Mouse (Mus musculus) hindbrain, embryonic 14.5 days (tissue): ENCODE data around the gene Ino80b. TPM values are rescaled to one million over a fixed set of nuclear protein-coding genes. Genes with fewer than 3 reads are reported as not detected.

Source experiments
- ATAC-seq: fragments of 200-750 bp; cut with Nextera tagmentation; 2 replicates; pipeline ENCODE4 v1.8.0; 2017; ENCODE audit warnings: moderate number of reproducible peaks, mild to moderate bottlenecking, moderate TSS enrichment, moderate library complexity; ENCODE audit not compliant: low FRiP score
- DNase-seq: peaks from one replicate; pipeline ENCODE4 v3.0.0-alpha.2; 2015; ENCODE audit warnings: low spot score
- H3K27ac ChIP-seq: fragments of 300-500 bp; sonication (generic); 2 replicates; pipeline ENCODE4 v1.5.1; 2014; ENCODE audit warnings: mild to moderate bottlenecking, moderate library complexity
- H3K27me3 ChIP-seq: fragments of 300-500 bp; sonication (generic); 2 replicates; pipeline ENCODE4 v1.6.1; 2014; ENCODE audit warnings: mild to moderate bottlenecking, low read length, mixed read lengths; ENCODE audit not compliant: control insufficient read depth, insufficient read depth
- H3K36me3 ChIP-seq: fragments of 300-500 bp; sonication (generic); replicated peaks from 2 replicates; pipeline ENCODE4 v1.6.1; 2014; ENCODE audit not compliant: control insufficient read depth, insufficient read depth
- H3K4me1 ChIP-seq: fragments of 300-500 bp; sonication (generic); replicated peaks from 2 replicates; pipeline ENCODE4 v1.6.1; 2014; ENCODE audit warnings: antibody characterized with exemption, low read length, mixed read lengths; ENCODE audit not compliant: control insufficient read depth, insufficient read depth
- H3K4me2 ChIP-seq: fragments of 300-500 bp; sonication (generic); replicated peaks from 2 replicates; pipeline ENCODE4 v1.6.1; 2014; ENCODE audit warnings: mild to moderate bottlenecking, moderate library complexity
- H3K4me3 ChIP-seq: fragments of 300-500 bp; sonication (generic); replicated peaks from 2 replicates; pipeline ENCODE4 v1.5.1; 2014; ENCODE audit warnings: mild to moderate bottlenecking, low read length
- H3K9ac ChIP-seq: fragments of 300-500 bp; sonication (generic); 2 replicates; pipeline ENCODE4 v1.6.1; 2014
- H3K9me3 ChIP-seq: fragments of 300-500 bp; sonication (generic); 2 replicates; pipeline ENCODE4 v1.6.1; 2016; ENCODE audit warnings: low read length; ENCODE audit not compliant: control insufficient read depth
- WGBS: fragments of 180-500 bp; shearing (Covaris S2); extraction: QIAGEN DNeasy Blood & Tissue Kit; methylation state at CpG from one replicate; pipeline ENCODE4 v1.1.7; 2014; 5-methylcytosine and 5-hydroxymethylcytosine counted together
- polyA plus RNA-seq: library from polyadenylated mRNA; unstranded; fragments of >200 nt; fragmentation: Nextera tagmentation; extraction: Ambion mirVana; gene quantifications from 2 replicates; pipeline ENCODE4 v1.2.1, GENCODE M21; 2014

Gene Ino80b
- polyA plus RNA-seq, 1 experiment from 2014 or later, result 15.4 TPM

GRCm38 (mm10) chr6:83103130-83103650 is 22.0 kb downstream of the Ino80b start:
- Histone ChIP-seq H3K27ac (no peak overlapping the region), H3K9ac (peak overlapping the region; percentile 75), H3K9me3 (no peaks in the 10 kb centered on the region), H3K4me1 (peaks cover 18% of the 10 kb centered on the region), H3K4me3 (peak overlapping the region; percentile 53), H3K27me3 (no peaks in the 10 kb centered on the region), H3K36me3 (peaks cover 18% of the 10 kb centered on the region), H3K4me2 (peak overlapping the region; percentile 95)
- 51% methylated on average over 11 of the region's 11 CpGs for WGBS
- ATAC-seq (no peak), DNase-seq (no peak)

GRCm38 (mm10) chr6:83101688-83102556 is 23.3 kb downstream of the Ino80b start:
- Histone ChIP-seq H3K9ac (peak overlapping the region; percentile 75), H3K27ac (peak overlapping the region; percentile 63), H3K9me3 (no peaks in the 10 kb centered on the region), H3K4me3 (peak overlapping the region; percentile 53), H3K4me1 (peaks cover 12% of the 10 kb centered on the region), H3K36me3 (peaks cover 7% of the 10 kb centered on the region), H3K27me3 (no peaks in the 10 kb centered on the region), H3K4me2 (peak overlapping the region; percentile 95)
- DNase-seq (peak; percentile 58), ATAC-seq (peak; percentile 79)
- WGBS, result under 1% methylated on average over 73 of the region's 74 CpGs

GRCm38 (mm10) chr6:83101316-83101687 is 23.9 kb downstream of the Ino80b start, which contains the start of the genes Ccdc142 and Gm42688:
Gene Ccdc142 (plus strand): TSS chr6:83101601.
Gene Gm42688 (plus strand): TSS chr6:83101617.
- ATAC-seq, result peak; percentile 88
- Histone ChIP-seq H3K27ac (peak within 1 kb of the TSS; percentile 63), H3K4me1 (peaks cover 12% of the 10 kb centered on the region), H3K4me2 (peak within 1 kb of the TSS; percentile 95), H3K9me3 (no peaks in the 10 kb centered on the region), H3K9ac (peak within 1 kb of the TSS; percentile 75), H3K4me3 (peak within 1 kb of the TSS; percentile 53), H3K27me3 (no peaks in the 10 kb centered on the region), H3K36me3 (peaks cover 3% of the 10 kb centered on the region; the same call in 1 of the 2 replicates)
- peak; percentile 85 for DNase-seq
- whole genome bisulfite sequencing, result under 1% methylated on average over 25 of the region's 25 CpGs

- Histone ChIP-seq H3K9ac (no peak overlapping the region), H3K4me2 (no peak overlapping the region), H3K9me3 (no peaks in the 10 kb centered on the region), H3K27me3 (no peaks in the 10 kb centered on the region), H3K4me1 (peaks cover 11% of the 10 kb centered on the region), H3K27ac (no peak overlapping the region), H3K4me3 (no peak overlapping the region), H3K36me3 (no peaks in the 10 kb centered on the region)
- ATAC-seq (no peak), DNase-seq (no peak)
- WGBS, result 59% methylated on average over 2 of the region's 2 CpGs
Observed at GRCm38 (mm10) chr6:83098411-83098810, 26.8 kb downstream of the Ino80b start.

- ATAC-seq, result no peak
- no peak overlapping the region for H3K27ac ChIP-seq
- 49% methylated on average over 6 of the region's 6 CpGs for WGBS
- no peak for DNase-seq
- no peak overlapping the region for H3K4me3 ChIP-seq
- no peak overlapping the region for H3K4me2 ChIP-seq
- H3K36me3 ChIP-seq, result no peaks in the 10 kb centered on the region
- H3K4me1 ChIP-seq, result no peaks in the 10 kb centered on the region
- no peaks in the 10 kb centered on the region for H3K9me3 ChIP-seq
- H3K27me3 ChIP-seq, result peaks cover 8% of the 10 kb centered on the region; the same call in 1 of the 2 replicates
- no peak overlapping the region for H3K9ac ChIP-seq
Observed at GRCm38 (mm10) chr6:83095968-83096367, 29.3 kb downstream of the Ino80b start.

GRCm38 (mm10) chr6:83092416-83093127 is 32.7 kb downstream of the Ino80b start:
- no peaks in the 10 kb centered on the region for H3K4me1 ChIP-seq
- ATAC-seq, result no peak
- DNase-seq, result no peak
- H3K9me3 ChIP-seq, result no peaks in the 10 kb centered on the region
- H3K4me3 ChIP-seq, result no peak overlapping the region
- no peaks in the 10 kb centered on the region for H3K36me3 ChIP-seq
- H3K9ac ChIP-seq, result no peak overlapping the region
- WGBS, result 36% methylated on average over 6 of the region's 6 CpGs
- no peak overlapping the region for H3K27ac ChIP-seq
- H3K4me2 ChIP-seq, result no peak overlapping the region
- H3K27me3 ChIP-seq, result peaks cover 40% of the 10 kb centered on the region

GRCm38 (mm10) chr6:83087926-83088260 is 37.3 kb downstream of the Ino80b start:
- Histone ChIP-seq H3K9me3 (no peaks in the 10 kb centered on the region), H3K27me3 (peaks cover 84% of the 10 kb centered on the region), H3K4me1 (no peaks in the 10 kb centered on the region), H3K36me3 (no peaks in the 10 kb centered on the region), H3K4me2 (no peak overlapping the region), H3K4me3 (no peak overlapping the region), H3K27ac (no peak overlapping the region), H3K9ac (no peak overlapping the region)
- no peak for DNase-seq
- 4% methylated on average over 9 of the region's 9 CpGs for WGBS
- ATAC-seq, result no peak

- Histone ChIP-seq H3K36me3 (peaks cover 2% of the 10 kb centered on the region; the same call in 1 of the 2 replicates), H3K4me3 (no peak overlapping the region), H3K4me2 (peak overlapping the region; percentile 31), H3K4me1 (no peaks in the 10 kb centered on the region), H3K27me3 (peaks cover 84% of the 10 kb centered on the region), H3K27ac (no peak overlapping the region), H3K9ac (no peak overlapping the region), H3K9me3 (no peaks in the 10 kb centered on the region)
- ATAC-seq (no peak), DNase-seq (no peak)
- under 1% methylated on average over 47 of the region's 47 CpGs for WGBS
Observed at GRCm38 (mm10) chr6:83087205-83087925, 37.9 kb downstream of the Ino80b start.
